Mouse (Mus musculus) hindbrain, embryonic 15.5 days (tissue): ENCODE data around the gene Sbk3. TPM values are rescaled to one million over a fixed set of nuclear protein-coding genes. Genes with fewer than 3 reads are reported as not detected.
"Not testable (repeated sequence)": the region's sequence is repeated elsewhere in the genome, so short reads cannot be mapped to it uniquely, and the experiment has no call there.

Experiments used
- ATAC-seq: fragments of 200-750 bp; cut with Nextera tagmentation; 2 replicates; pipeline ENCODE4 v1.8.0; 2017; ENCODE audit warnings: low read depth, moderate number of reproducible peaks, moderate TSS enrichment; ENCODE audit not compliant: low FRiP score
- H3K27ac ChIP-seq: fragments of 300-500 bp; sonication (generic); replicated peaks from 2 replicates; pipeline ENCODE4 v1.5.1; 2015; ENCODE audit warnings: mild to moderate bottlenecking, inconsistent platforms
- H3K27me3 ChIP-seq: fragments of 300-500 bp; sonication (generic); 2 replicates; pipeline ENCODE4 v1.6.1; 2015; ENCODE audit warnings: control low read depth, inconsistent platforms
- H3K36me3 ChIP-seq: fragments of 300-500 bp; sonication (generic); 2 replicates; pipeline ENCODE4 v1.6.1; 2015; ENCODE audit warnings: control low read depth, inconsistent platforms
- H3K4me1 ChIP-seq: fragments of 300-500 bp; sonication (generic); replicated peaks from 2 replicates; pipeline ENCODE4 v1.6.1; 2015; ENCODE audit warnings: control low read depth, inconsistent platforms
- H3K4me2 ChIP-seq: fragments of 300-500 bp; sonication (generic); 2 replicates; pipeline ENCODE4 v1.6.1; 2015; ENCODE audit warnings: moderate library complexity, mild to moderate bottlenecking, inconsistent platforms
- H3K4me3 ChIP-seq: fragments of 300-500 bp; sonication (generic); 2 replicates; pipeline ENCODE4 v1.5.1; 2015; ENCODE audit warnings: mild to moderate bottlenecking, inconsistent platforms
- H3K9ac ChIP-seq: fragments of 300-500 bp; sonication (generic); 2 replicates; pipeline ENCODE4 v1.6.1; 2015; ENCODE audit warnings: inconsistent platforms
- H3K9me3 ChIP-seq: fragments of 300-500 bp; sonication (generic); 2 replicates; pipeline ENCODE4 v1.6.1; 2016; ENCODE audit warnings: control low read depth, inconsistent platforms
- WGBS: fragments of 180-500 bp; shearing (Covaris S2); methylation state at CpG from one replicate; pipeline ENCODE4 v1.1.7; 2015; 5-methylcytosine and 5-hydroxymethylcytosine counted together
- polyA plus RNA-seq: library from polyadenylated mRNA; unstranded; fragments of >200 nt; fragmentation: Nextera tagmentation; extraction: Ambion mirVana; gene quantifications from 2 replicates; pipeline ENCODE4 v1.2.1, GENCODE M21; 2015

The Sbk3 gene
- 0.49 and 0.62 TPM in 2 replicates for polyA plus RNA-seq

DNA sequence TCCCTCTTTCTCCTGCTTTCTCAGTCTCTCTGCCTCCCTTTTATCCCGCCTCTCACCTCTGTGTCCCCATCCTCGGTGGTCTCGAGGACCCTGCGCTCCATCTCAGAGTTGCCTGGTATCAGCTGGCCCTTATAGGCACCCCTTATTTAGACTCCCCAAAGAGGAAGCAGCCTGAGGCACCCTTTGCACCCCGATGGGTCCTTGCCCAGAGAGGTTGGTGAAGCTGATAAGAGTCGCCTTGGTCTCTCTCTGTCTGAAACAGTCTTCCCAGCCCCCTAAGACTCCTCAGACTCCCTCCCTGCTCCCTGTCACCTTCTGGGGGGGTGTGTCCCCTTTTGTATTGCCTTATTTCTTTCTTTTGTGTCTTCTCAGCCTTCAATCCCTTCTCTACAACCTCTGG lies at the start of gene Sbk3:
Gene Sbk3, minus strand, starts transcription at position 101 of the 400 bp plus-strand sequence.
- WGBS = 40% methylated on average over 6 of the region's 6 CpGs
- no peak for ATAC-seq
- no peak within 1 kb of the TSS for H3K27ac ChIP-seq

DNA sequence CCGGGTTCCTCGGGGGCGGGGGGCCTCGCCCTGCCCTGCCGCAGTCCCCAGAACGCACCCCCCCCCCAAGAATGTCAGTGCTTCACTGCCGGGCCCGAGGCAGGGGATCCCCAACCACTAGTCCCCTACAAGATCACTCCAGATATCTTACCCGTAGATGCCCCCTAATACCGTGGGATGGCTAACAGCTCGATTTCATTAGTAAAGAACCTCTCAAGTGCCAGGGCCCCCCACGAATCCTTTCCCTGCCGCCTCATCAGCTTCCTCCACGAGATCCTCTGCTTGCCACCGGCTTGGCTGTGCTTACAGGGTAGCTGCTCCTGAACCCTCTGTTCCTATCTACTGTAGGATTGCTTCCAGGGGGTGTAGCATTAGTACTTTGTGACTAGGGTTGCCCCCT lies 49.7 kb upstream of the Sbk3 start:
- Histone ChIP-seq H3K4me3 (peak overlapping the region; percentile 79), H3K4me1 (peaks cover 22% of the 10 kb centered on the region), H3K27ac (peak overlapping the region; percentile 93), H3K27me3 (no peaks in the 10 kb centered on the region), H3K36me3 (peaks cover 8% of the 10 kb centered on the region; the same call in 1 of the 2 replicates), H3K9ac (peak overlapping the region; percentile 93), H3K9me3 (no peaks in the 10 kb centered on the region), H3K4me2 (peak overlapping the region; percentile 82)
- ATAC-seq = peak; percentile 3
- WGBS = 0% methylated on average over 10 of the region's 15 CpGs

More for the DNA sequence above, at the start of gene Sbk3:
- no peak within 1 kb of the TSS for H3K4me2 ChIP-seq
- H3K36me3 ChIP-seq = no peaks in the 10 kb centered on the region
- H3K4me1 ChIP-seq = no peaks in the 10 kb centered on the region
- H3K9ac ChIP-seq = no peak within 1 kb of the TSS
- no peaks in the 10 kb centered on the region for H3K9me3 ChIP-seq
- H3K4me3 ChIP-seq = no peak within 1 kb of the TSS
- no peaks in the 10 kb centered on the region for H3K27me3 ChIP-seq

- H3K4me1 ChIP-seq = peaks cover 22% of the 10 kb centered on the region
- peak within 1 kb of the TSS; percentile 79 for H3K4me3 ChIP-seq
- no peaks in the 10 kb centered on the region for H3K9me3 ChIP-seq
- ATAC-seq = peak; percentile 93
- H3K4me2 ChIP-seq = peak within 1 kb of the TSS; percentile 82
- peaks cover 8% of the 10 kb centered on the region; the same call in 1 of the 2 replicates for H3K36me3 ChIP-seq
- no peaks in the 10 kb centered on the region for H3K27me3 ChIP-seq
- H3K9ac ChIP-seq = peak within 1 kb of the TSS; percentile 93
- under 1% methylated on average over 47 of the region's 49 CpGs for WGBS
- H3K27ac ChIP-seq = peak within 1 kb of the TSS; percentile 93
These were observed 49.2 kb upstream of the Sbk3 start, which contains the start of the genes Zfp865 and Ccdc106 for GRCm38 (mm10) chr7:5020000-5020681. Gene Zfp865, plus strand, starts transcription at chr7:5020376. Gene Ccdc106, plus strand, starts transcription at chr7:5020553.

DNA sequence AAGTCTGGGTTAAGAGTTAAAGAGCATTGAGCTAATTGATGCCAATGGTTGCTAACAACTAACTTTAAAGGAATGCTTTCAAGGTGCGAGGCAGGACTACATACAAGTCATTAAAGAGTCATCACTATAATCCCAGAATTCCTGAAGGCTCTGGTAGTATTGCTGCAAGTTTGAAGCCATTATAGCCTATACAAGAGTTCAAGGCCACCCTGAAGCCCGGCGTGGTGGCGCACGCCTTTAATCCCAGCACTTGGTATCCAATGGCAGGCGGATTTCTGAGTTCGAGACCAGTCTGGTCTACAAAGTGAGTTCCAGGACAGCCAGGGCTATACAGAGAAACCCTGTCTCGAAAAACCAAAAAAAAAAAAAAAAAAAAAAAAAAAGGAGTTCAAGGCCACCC lies 48.6 kb upstream of the Sbk3 start:
- H3K27ac ChIP-seq = peak overlapping the region; percentile 93
- peak overlapping the region; percentile 79 for H3K4me3 ChIP-seq
- not testable (repeated sequence) for ATAC-seq, H3K9me3 ChIP-seq, H3K36me3 ChIP-seq, H3K27me3 ChIP-seq
- peaks cover 22% of the 10 kb centered on the region for H3K4me1 ChIP-seq
- 28% methylated on average over 8 of the region's 8 CpGs for WGBS
- H3K4me2 ChIP-seq = peak overlapping the region; percentile 82
- peak overlapping the region; percentile 93; the same call in 1 of the 2 replicates for H3K9ac ChIP-seq

- 96% methylated on average over 21 of the region's 21 CpGs for WGBS
- Histone ChIP-seq H3K27me3 (no peaks in the 10 kb centered on the region), H3K9me3 (no peaks in the 10 kb centered on the region), H3K4me3 (no peak overlapping the region), H3K4me1 (peaks cover 22% of the 10 kb centered on the region), H3K27ac (no peak overlapping the region), H3K9ac (no peak overlapping the region), H3K4me2 (no peak overlapping the region), H3K36me3 (peaks cover 7% of the 10 kb centered on the region; the same call in 1 of the 2 replicates)
- ATAC-seq = no peak
These were observed 47.0 kb upstream of the Sbk3 start for GRCm38 (mm10) chr7:5017931-5018330.

- H3K9ac ChIP-seq = no peak overlapping the region
- H3K4me2 ChIP-seq = no peak overlapping the region
- peaks cover 22% of the 10 kb centered on the region for H3K4me1 ChIP-seq
- H3K36me3 ChIP-seq = peaks cover 5% of the 10 kb centered on the region
- ATAC-seq = no peak
- H3K27me3 ChIP-seq = no peaks in the 10 kb centered on the region
- no peaks in the 10 kb centered on the region for H3K9me3 ChIP-seq
- no peak overlapping the region for H3K4me3 ChIP-seq
- WGBS = 91% methylated on average over 16 of the region's 16 CpGs
- no peak overlapping the region for H3K27ac ChIP-seq
These were observed 46.4 kb upstream of the Sbk3 start for GRCm38 (mm10) chr7:5017352-5017751.

GRCm38 (mm10) chr7:5016920-5017319 lies 46.0 kb upstream of the Sbk3 start:
- no peaks in the 10 kb centered on the region for H3K27me3 ChIP-seq
- peaks cover 8% of the 10 kb centered on the region for H3K36me3 ChIP-seq
- ATAC-seq = no peak
- 94% methylated on average over 2 of the region's 2 CpGs for WGBS
- no peak overlapping the region for H3K4me2 ChIP-seq
- H3K9me3 ChIP-seq = no peaks in the 10 kb centered on the region
- H3K4me3 ChIP-seq = no peak overlapping the region
- peaks cover 21% of the 10 kb centered on the region for H3K4me1 ChIP-seq
- no peak overlapping the region for H3K27ac ChIP-seq
- no peak overlapping the region for H3K9ac ChIP-seq

- no peaks in the 10 kb centered on the region for H3K9me3 ChIP-seq
- H3K27me3 ChIP-seq = no peaks in the 10 kb centered on the region
- H3K4me2 ChIP-seq = peak overlapping the region; percentile 64
- no peak for ATAC-seq
- 63% methylated on average over 3 of the region's 3 CpGs for WGBS
- peaks cover 12% of the 10 kb centered on the region for H3K4me1 ChIP-seq
- H3K9ac ChIP-seq = peak overlapping the region; percentile 61
- peak overlapping the region; percentile 99 for H3K27ac ChIP-seq
- H3K4me3 ChIP-seq = peak overlapping the region; percentile 87
- peaks cover 16% of the 10 kb centered on the region for H3K36me3 ChIP-seq
These were observed 45.1 kb upstream of the Sbk3 start for GRCm38 (mm10) chr7:5016057-5016456.

GRCm38 (mm10) chr7:5015118-5016001 lies 44.4 kb upstream of the Sbk3 start, which contains the start of gene Gm44973:
Gene Gm44973, plus strand, starts transcription at chr7:5015496.
- H3K4me2 ChIP-seq = peak within 1 kb of the TSS; percentile 64
- peak; percentile 80 for ATAC-seq
- H3K4me3 ChIP-seq = peak within 1 kb of the TSS; percentile 87
- peaks cover 23% of the 10 kb centered on the region for H3K36me3 ChIP-seq
- peak within 1 kb of the TSS; percentile 99 for H3K27ac ChIP-seq
- no peaks in the 10 kb centered on the region for H3K27me3 ChIP-seq
- WGBS = under 1% methylated on average over 54 of the region's 76 CpGs
- H3K9me3 ChIP-seq = no peaks in the 10 kb centered on the region
- peak within 1 kb of the TSS; percentile 76 for H3K9ac ChIP-seq
- H3K4me1 ChIP-seq = peaks cover 10% of the 10 kb centered on the region

- peaks cover 32% of the 10 kb centered on the region for H3K36me3 ChIP-seq
These were observed 43.5 kb upstream of the Sbk3 start, which contains the start of the genes Zfp524 and Fiz1 for GRCm38 (mm10) chr7:5014251-5015117. Gene Zfp524, plus strand, starts transcription at chr7:5014415. Gene Fiz1, minus strand, starts transcription at chr7:5014697.

More at GRCm38 (mm10) chr7:5014251-5015117, 43.5 kb upstream of the Sbk3 start, which contains the start of the genes Zfp524 and Fiz1:
- Histone ChIP-seq H3K4me2 (peak within 1 kb of the TSS; percentile 64), H3K9me3 (no peaks in the 10 kb centered on the region), H3K9ac (peak within 1 kb of the TSS; percentile 76), H3K4me1 (peaks cover 8% of the 10 kb centered on the region), H3K4me3 (peak within 1 kb of the TSS; percentile 87), H3K27ac (peak within 1 kb of the TSS; percentile 99), H3K27me3 (no peaks in the 10 kb centered on the region)
- WGBS = under 1% methylated on average over 41 of the region's 42 CpGs
- ATAC-seq = peak; percentile 83
